Mouse (Mus musculus) CH12.LX (cell line): Measurements from ENCODE around the gene Grb2. TPM values are rescaled to one million over a fixed set of nuclear protein-coding genes. Genes with fewer than 3 reads are reported as not detected.
A peak's percentile ranks its signal among the peaks of the same experiment; 100 is the strongest.

Source experiments
- DNase-seq: peaks from one replicate; pipeline ENCODE4 v3.0.0-alpha.2; 2013; ENCODE audit errors: extremely low read depth
- H3K27ac ChIP-seq: 2 replicates; pipeline ENCODE4 v1.5.1; 2012; ENCODE audit warnings: low read depth, mild to moderate bottlenecking, control low read depth, moderate library complexity; ENCODE audit not compliant: insufficient read depth
- H3K27me3 ChIP-seq: replicated peaks from 2 replicates; pipeline ENCODE3; 2012; ENCODE audit warnings: inconsistent platforms
- H3K36me3 ChIP-seq, 2 experiments: replicated peaks in 1 of 2; 2 replicates each; pipeline versions ENCODE3 to v1.6.1; 2012; ENCODE audit warnings: inconsistent platforms in 1 of 2, low read length in 1 of 2, mild to moderate bottlenecking in 1 of 2, mixed read lengths in 1 of 2, moderate library complexity in 1 of 2; ENCODE audit not compliant: control insufficient read depth in 1 of 2, insufficient read depth in 1 of 2
- H3K4me1 ChIP-seq, 2 experiments: 2 replicates each; pipeline ENCODE4 v1.6.1; 2012; ENCODE audit warnings: inconsistent platforms in 1 of 2, moderate library complexity in 1 of 2; ENCODE audit not compliant: insufficient read depth in 2 of 2, control insufficient read depth in 1 of 2
- H3K4me2 ChIP-seq: 2 replicates; pipeline ENCODE4 v1.6.1; 2012; ENCODE audit warnings: low read depth, mild to moderate bottlenecking, control low read depth; ENCODE audit not compliant: poor library complexity, insufficient read depth, severe bottlenecking
- H3K4me3 ChIP-seq, 3 experiments: fragments of 150-350 bp in 1 of 3; sonication (generic) in 1 of 3; replicated peaks in 1 of 3; 2 replicates each; pipeline versions ENCODE3 to v1.5.1; 2011 to 2012; ENCODE audit warnings: low read depth in 2 of 3, low read length in 2 of 3, mild to moderate bottlenecking in 2 of 3, moderate library complexity in 2 of 3, control low read depth in 1 of 3, improper control_type of control experiment in 1 of 3, inconsistent platforms in 1 of 3, mixed read lengths in 1 of 3; ENCODE audit not compliant: poor library complexity in 1 of 3
- H3K79me2 ChIP-seq: replicated peaks from 2 replicates; pipeline ENCODE4 v1.6.1; 2012; ENCODE audit warnings: mild to moderate bottlenecking, moderate library complexity; ENCODE audit not compliant: control insufficient read depth, poor library complexity, insufficient read depth, severe bottlenecking; ENCODE audit errors: extremely low read depth
- H3K9ac ChIP-seq: 2 replicates; pipeline ENCODE4 v1.6.1; 2012; ENCODE audit warnings: low read depth, mild to moderate bottlenecking, control low read depth, moderate library complexity; ENCODE audit not compliant: insufficient read depth
- H3K9me3 ChIP-seq: replicated peaks from 2 replicates; pipeline ENCODE3; 2012; ENCODE audit warnings: low read length, inconsistent platforms, mixed read lengths
- BHLHE40 ChIP-seq: IDR thresholded peaks from 2 replicates; pipeline ENCODE4 v1.6.1; 2011; ENCODE audit warnings: mild to moderate bottlenecking, low read depth, low read length, improper control_type of control experiment
- CHD1 ChIP-seq: IDR thresholded peaks from 2 replicates; pipeline ENCODE4 v1.6.1; 2012; ENCODE audit warnings: low read depth, low read length, improper control_type of control experiment, inconsistent platforms
- CTCF ChIP-seq, 2 experiments: IDR thresholded peaks in 1 of 2; conservative IDR thresholded peaks in 1 of 2; 2 replicates each; pipeline ENCODE4 v1.5.1; 2011 to 2012; ENCODE audit warnings: low read depth in 2 of 2, low read length in 2 of 2, improper control_type of control experiment in 1 of 2, inconsistent platforms in 1 of 2, mild to moderate bottlenecking in 1 of 2, moderate library complexity in 1 of 2
- E2F4 ChIP-seq: IDR thresholded peaks from 2 replicates; pipeline ENCODE4 v1.6.1; 2011; ENCODE audit warnings: low read depth, low read length, improper control_type of control experiment; ENCODE audit not compliant: insufficient replicate concordance
- ELF1 ChIP-seq: IDR thresholded peaks from 2 replicates; pipeline ENCODE4 v1.6.1; 2014; ENCODE audit warnings: low read depth, mild to moderate bottlenecking, inconsistent platforms, low read length, improper control_type of control experiment
- EP300 ChIP-seq: IDR thresholded peaks from 2 replicates; pipeline ENCODE4 v1.6.1; 2011; ENCODE audit warnings: low read length, improper control_type of control experiment
- JUN ChIP-seq: IDR thresholded peaks from 2 replicates; pipeline ENCODE4 v1.6.1; 2011; ENCODE audit warnings: low read depth, mild to moderate bottlenecking, low read length, improper control_type of control experiment, moderate library complexity; ENCODE audit not compliant: insufficient read depth
- MAZ ChIP-seq: IDR thresholded peaks from 2 replicates; pipeline ENCODE4 v1.6.1; 2012; ENCODE audit warnings: low read depth, mild to moderate bottlenecking, inconsistent platforms, low read length, improper control_type of control experiment, moderate library complexity
- POLR2A ChIP-seq: IDR thresholded peaks from 2 replicates; pipeline ENCODE4 v1.6.1; 2011; ENCODE audit warnings: low read depth, mild to moderate bottlenecking, improper control_type of control experiment, low read length
- POLR2AphosphoS2 ChIP-seq: IDR thresholded peaks from 2 replicates; pipeline ENCODE4 v1.6.1; 2011; ENCODE audit warnings: low read depth, low read length, improper control_type of control experiment
- RAD21 ChIP-seq: IDR thresholded peaks from 2 replicates; pipeline ENCODE4 v1.6.1; 2011; ENCODE audit warnings: low read depth, mild to moderate bottlenecking, low read length, improper control_type of control experiment, moderate library complexity
- TCF12 ChIP-seq: IDR thresholded peaks from 2 replicates; pipeline ENCODE4 v1.6.1; 2014; ENCODE audit warnings: low read depth, mild to moderate bottlenecking, inconsistent platforms, low read length, improper control_type of control experiment
- UBTF ChIP-seq: IDR thresholded peaks from 2 replicates; pipeline ENCODE4 v1.6.1; 2012; ENCODE audit warnings: low read depth, mild to moderate bottlenecking, inconsistent platforms, low read length, improper control_type of control experiment, moderate library complexity
- USF2 ChIP-seq: conservative IDR thresholded peaks from 2 replicates; pipeline ENCODE4 v1.6.1; 2011; ENCODE audit warnings: low read depth, low read length, improper control_type of control experiment
- ZMIZ1 ChIP-seq: IDR thresholded peaks from 2 replicates; pipeline ENCODE4 v1.6.1; 2012; ENCODE audit warnings: low read depth, mild to moderate bottlenecking, inconsistent platforms, low read length, improper control_type of control experiment
- dilution Hi-C: fragments of 300-500 bp; cut with MboI; formaldehyde crosslinking; loops from 2 replicates; pipeline ENCODE4 v1.14.3; 2020; ENCODE audit warnings: low sequenced_read_pairs; ENCODE audit not compliant: extremely low pct_unique_long_range_greater_than_20kb, extremely low pct_ligation_motif_present
- in situ Hi-C: fragments of 300-500 bp; cut with MboI; formaldehyde crosslinking; loops from 3 replicates; pipeline ENCODE4 v1.14.3; 2019; ENCODE audit warnings: low sequenced_read_pairs, low pct_ligation_motif_present, low pct_unique_long_range_greater_than_20kb, mixed read lengths
- polyA plus RNA-seq: library from polyadenylated mRNA; unstranded; fragments of >175 nt; gene quantifications from 2 replicates; pipeline ENCODE4 v1.2.1, GENCODE M21; 2012; ENCODE audit warnings: low read depth; ENCODE audit not compliant: insufficient read length
- total RNA-seq, 2 experiments: library from RNA; depleted of rRNA; stranded (reverse); fragments of 300-350 nt in 1 of 2; fragments of >200 nt in 1 of 2; gene quantifications; 2 replicates each; pipeline ENCODE4 v1.2.3; 2012 to 2014

Grb2 gene
- total and polyA plus RNA-seq, 3 experiments: 63.6 to 241 (median 117) TPM

DNA sequence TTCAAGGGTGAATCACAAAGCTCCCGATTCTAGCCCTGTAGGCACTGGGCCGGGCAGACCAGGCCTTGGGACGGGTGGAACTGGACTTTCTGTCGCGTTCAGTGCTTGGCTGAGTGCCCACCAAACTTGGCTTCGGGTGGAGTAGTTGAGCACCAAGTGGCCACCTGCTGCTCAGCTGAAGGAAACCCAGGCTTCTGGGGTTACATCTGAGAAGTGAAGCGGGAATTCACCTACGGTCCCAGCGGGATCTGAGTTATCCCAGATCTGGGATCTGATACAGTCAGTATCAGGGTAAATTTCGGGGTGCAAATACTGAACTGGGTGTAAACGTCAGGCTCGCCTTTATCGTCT lies 96.4 kb downstream of the Grb2 start:
- dilution Hi-C loops (no loop called here), in situ Hi-C loops (loop anchor here (25.0 kb wide), 1 partner anchor 400 kb away; the partner anchor contains the start of gene Galk1)
- peak; percentile 3; the same call in 1 of the 2 replicates for TF ChIP-seq MAZ
- TF ChIP-seq UBTF: no peak
- no peak; the same call in 1 of the 2 replicates for TF ChIP-seq BHLHE40
- TF ChIP-seq JUN: no peak
- TF ChIP-seq ELF1: no peak
- 0 out of 2 replicates have a peak, but pooled peaks have one; percentile 5 for TF ChIP-seq TCF12
- TF ChIP-seq CTCF (conservative IDR thresholded peaks at IDR 0.05 in 1 of 2, IDR thresholded peaks at IDR 0.05 in 1 of 2; ENCODE audit: low read depth in 2 of 2, low read length in 2 of 2): peak in 1 of 2 experiments; percentile 19; a peak in 1 of 4 replicates
- no peak for TF ChIP-seq POLR2A
- peaks cover 35% of the 10 kb centered on the region for H3K79me2 ChIP-seq
- no peaks in the 10 kb centered on the region for H3K27me3 ChIP-seq
- peaks cover 69 to 82% of the 10 kb centered on the region in 2 experiments for H3K36me3 ChIP-seq
- peak overlapping the region; percentile 95 for H3K9ac ChIP-seq
- no peaks in the 10 kb centered on the region for H3K9me3 ChIP-seq
- DNase-seq: no peak
- peak overlapping the region; percentile 60 to 98 (median 75) for H3K4me3 ChIP-seq
- peak overlapping the region; percentile 78 for H3K4me2 ChIP-seq
- peaks cover 31 to 85% of the 10 kb centered on the region in 2 experiments for H3K4me1 ChIP-seq
- H3K27ac ChIP-seq: peak overlapping the region; percentile 86

DNA sequence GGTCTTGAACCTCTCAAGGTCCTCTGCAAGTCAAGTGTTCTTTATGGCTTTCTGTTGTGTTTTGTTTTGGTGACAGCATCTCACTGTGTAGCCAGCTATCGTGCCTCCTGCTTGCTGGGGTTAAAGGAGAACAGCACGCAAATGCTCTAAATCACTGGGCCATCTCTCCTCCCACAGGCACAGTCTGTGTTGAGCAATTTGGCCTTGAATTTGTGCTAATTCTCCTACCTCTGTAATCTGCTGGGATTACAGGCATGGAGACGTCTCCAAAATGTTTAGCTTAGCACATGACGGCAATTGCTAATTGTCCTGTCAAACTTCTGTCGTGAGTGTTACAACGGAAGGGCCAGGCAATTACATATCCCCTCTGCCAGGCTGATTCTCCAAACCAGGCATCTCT lies 97.2 kb downstream of the Grb2 start:
- in situ Hi-C loops: loop anchor here (25.0 kb wide), 1 partner anchor 401 kb away; the partner anchor contains the start of gene Galk1
- dilution Hi-C loops: no loop called here
- DNase-seq: no peak
- Histone ChIP-seq H3K4me3 (peak overlapping the region; percentile 60 to 98 (median 75)), H3K4me1 (peaks cover 33 to 86% of the 10 kb centered on the region in 2 experiments), H3K4me2 (peak overlapping the region; percentile 78), H3K79me2 (peaks cover 44% of the 10 kb centered on the region), H3K27me3 (no peaks in the 10 kb centered on the region), H3K27ac (peak overlapping the region; percentile 23; the same call in 1 of the 2 replicates), H3K9me3 (no peaks in the 10 kb centered on the region), H3K9ac (peak overlapping the region; percentile 95)
- peak; percentile 60; the same call in 1 of the 2 replicates for TF ChIP-seq CHD1
- no peak for TF ChIP-seq RAD21
- no peak for TF ChIP-seq POLR2AphosphoS2
- TF ChIP-seq BHLHE40: no peak
- TF ChIP-seq EP300: no peak
- TF ChIP-seq MAZ: no peak
- TF ChIP-seq E2F4: no peak
- TF ChIP-seq USF2: no peak
- TF ChIP-seq, all 38 proteins: peak for 1
- peaks cover 70 to 82% of the 10 kb centered on the region in 2 experiments for H3K36me3 ChIP-seq

DNA sequence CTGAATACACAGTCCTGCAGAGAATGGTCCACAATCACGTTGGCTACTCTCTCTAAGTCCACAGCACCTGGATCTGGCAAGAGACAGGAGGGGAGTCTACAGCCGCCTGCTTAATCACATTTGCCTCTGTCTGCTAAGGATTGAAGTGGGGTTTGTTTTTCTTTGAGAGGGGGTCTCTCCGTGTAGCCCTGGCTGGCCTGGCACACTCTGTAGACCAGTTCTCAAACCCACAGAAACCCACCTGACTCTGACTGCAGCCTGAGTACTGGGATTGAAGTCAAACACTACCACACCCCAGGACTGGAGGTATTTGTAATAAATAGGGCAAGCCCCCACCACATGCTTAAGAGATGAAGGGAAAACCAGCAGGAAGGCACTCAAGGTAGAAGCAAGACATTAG lies 98.8 kb downstream of the Grb2 start:
- Histone ChIP-seq H3K4me3 (no peak overlapping the region), H3K9me3 (no peaks in the 10 kb centered on the region), H3K27me3 (no peaks in the 10 kb centered on the region), H3K36me3 (peaks cover 63 to 77% of the 10 kb centered on the region in 2 experiments), H3K9ac (no peak overlapping the region), H3K79me2 (peaks cover 60% of the 10 kb centered on the region), H3K4me2 (no peak overlapping the region), H3K27ac (0 out of 2 replicates have a peak overlapping the region, but pooled peaks have one; percentile 3), H3K4me1 (peaks cover 30 to 79% of the 10 kb centered on the region in 2 experiments)
- no peak for DNase-seq
- TF ChIP-seq MAZ: no peak
- TF ChIP-seq ZMIZ1: peak; percentile 12; the same call in 1 of the 2 replicates
- TF ChIP-seq POLR2A: no peak; the same call in 1 of the 2 replicates
- dilution Hi-C loops (no loop called here), in situ Hi-C loops (loop anchor here (25.0 kb wide), 1 partner anchor 403 kb away; the partner anchor contains the start of gene Galk1)
